Mouse (Mus musculus) right cerebral cortex, postnatal 4 days (tissue): ENCODE measurements around the gene Vgll4.
"Not testable (repeated sequence)": the region's sequence is repeated elsewhere in the genome, so short reads cannot be mapped to it uniquely, and the experiment has no call there.

Experiments used
- DNase-seq: peaks from one replicate; pipeline ENCODE4 v3.0.0-alpha.2; 2022

Vgll4 gene

DNA sequence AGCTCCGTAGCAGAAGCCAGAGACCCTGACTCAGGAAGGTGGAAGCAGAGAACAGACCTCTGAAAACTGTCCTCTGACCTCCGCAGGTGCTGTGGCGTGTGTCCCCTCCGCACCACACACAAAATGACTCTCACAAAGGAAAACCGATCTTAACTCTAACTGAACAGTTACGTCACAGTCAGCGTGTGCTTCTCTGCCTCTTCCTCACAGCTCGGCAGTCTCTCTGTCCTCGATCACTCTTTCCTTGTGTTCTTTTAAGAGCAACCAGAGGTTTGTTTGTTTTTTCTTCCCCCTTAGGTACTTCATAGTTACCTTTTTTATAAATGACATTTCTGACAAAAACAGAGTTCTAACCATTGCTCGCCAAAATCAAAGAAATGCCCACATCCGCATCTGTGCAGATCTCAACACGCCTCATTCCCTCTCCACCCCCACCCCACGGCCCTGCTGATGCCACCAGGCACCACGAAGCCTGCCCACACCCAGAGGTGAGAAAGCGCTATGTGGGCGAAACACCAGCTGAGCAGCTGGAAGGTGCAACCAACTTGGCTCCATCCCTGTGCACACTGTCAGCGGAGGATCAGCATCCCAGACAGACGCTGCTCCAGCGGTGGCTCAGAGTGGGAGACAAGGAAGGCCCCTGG lies 33.4 kb downstream of the Vgll4 start:
- DNase-seq: no peak

DNA sequence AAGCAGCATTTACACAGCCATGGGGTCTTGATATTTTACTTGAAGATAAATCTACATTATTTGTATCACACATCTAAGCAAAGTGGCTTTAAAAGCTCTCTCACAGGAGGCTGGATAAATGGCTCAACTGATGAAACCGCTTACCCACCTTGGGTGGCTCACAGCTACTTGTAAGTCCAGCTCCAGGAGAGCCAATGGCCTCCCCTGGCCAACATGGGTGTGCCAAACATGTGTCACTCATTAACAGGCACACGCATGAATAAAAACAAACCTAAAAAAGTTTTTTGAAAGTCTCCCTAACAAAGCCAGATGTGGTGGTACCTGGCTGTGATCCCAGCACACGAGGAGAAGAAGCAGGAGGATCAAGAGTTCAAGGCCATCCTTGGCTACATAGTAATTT lies 34.4 kb downstream of the Vgll4 start:
- no peak for DNase-seq

DNA sequence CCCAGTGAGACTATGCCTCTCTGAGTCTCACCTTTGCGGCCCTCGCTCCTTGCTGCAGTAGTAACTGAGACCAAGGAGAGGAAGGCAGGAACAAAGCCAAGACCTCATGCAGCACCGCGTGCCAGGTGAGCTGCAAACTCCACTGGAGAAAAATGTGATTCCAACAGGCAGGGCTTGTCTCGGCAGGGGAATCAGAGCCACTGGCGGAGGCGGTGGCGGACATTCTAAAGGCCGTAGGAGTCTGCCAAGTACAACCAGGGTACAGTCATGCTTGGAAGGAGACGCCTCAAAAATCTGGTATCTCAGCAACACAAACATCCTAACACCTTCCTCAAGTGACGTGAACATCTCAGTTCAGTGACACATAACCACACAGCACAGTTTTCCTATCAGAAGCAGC lies 35.7 kb downstream of the Vgll4 start:
- DNase-seq: no peak

GRCm38 (mm10) chr6:114932991-114933392 lies 36.8 kb downstream of the Vgll4 start:
- no peak for DNase-seq

DNA sequence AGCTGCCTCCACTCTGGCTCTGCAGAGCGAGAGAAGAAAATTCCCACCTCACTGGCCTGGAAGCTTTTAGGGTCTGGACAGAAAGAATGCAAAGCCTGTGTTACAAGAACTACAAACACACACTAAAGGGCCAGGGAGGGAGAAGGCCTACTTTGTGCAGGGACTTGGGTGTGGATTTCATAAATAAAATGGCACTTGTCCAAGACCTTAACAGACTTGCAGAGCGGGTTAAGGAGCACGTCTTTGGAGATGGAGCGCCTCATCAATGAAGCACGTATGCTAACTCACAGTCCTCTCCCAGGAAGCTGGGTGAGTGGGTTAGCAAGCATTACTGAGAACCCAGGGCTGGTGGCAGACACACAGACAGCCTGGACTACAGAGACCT lies 37.7 kb downstream of the Vgll4 start:
- no peak for DNase-seq

DNA sequence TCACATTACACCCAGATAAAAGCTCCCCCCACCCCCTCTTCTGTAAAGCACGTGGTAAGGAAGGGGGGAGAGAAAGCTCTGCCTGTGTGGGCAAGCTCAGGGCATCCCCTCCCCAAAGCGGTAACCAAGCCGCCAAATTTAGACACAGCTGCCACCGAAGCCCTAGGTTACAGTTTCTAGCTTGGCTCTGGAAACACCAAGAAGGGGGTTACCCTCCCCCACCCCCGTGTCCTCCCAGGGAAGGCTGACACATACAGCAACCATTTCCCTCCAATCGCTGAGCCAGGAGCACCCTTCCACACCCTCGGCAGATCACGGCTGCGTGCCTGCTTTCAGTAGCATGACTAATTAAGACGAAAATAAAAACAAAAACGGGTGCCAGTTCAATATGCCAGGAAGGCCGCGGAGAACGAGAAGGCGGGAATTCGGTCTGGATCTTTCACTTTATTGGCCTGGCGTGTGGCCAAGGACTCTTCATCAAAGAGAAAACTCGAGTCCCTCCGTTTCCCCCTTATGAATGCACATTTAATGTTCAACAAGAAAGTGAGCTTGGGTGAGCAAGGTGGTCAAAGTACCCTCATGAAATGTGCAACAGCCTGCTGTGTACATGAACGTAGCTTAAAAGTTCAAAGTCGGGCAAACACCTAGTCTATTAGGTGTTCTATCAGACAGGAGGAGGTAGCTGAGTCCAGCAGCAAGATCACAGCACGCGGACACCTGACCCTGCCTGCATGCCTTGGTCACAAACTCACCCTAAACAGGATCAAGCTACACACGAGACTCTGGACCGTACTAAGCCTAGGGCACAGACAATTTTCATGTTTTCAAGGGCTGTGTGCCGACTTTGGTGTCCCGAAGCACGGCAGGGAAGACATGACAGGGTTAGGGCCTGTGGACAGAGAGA lies 38.3 kb downstream of the Vgll4 start:
- DNase-seq: peak; percentile 34

DNA sequence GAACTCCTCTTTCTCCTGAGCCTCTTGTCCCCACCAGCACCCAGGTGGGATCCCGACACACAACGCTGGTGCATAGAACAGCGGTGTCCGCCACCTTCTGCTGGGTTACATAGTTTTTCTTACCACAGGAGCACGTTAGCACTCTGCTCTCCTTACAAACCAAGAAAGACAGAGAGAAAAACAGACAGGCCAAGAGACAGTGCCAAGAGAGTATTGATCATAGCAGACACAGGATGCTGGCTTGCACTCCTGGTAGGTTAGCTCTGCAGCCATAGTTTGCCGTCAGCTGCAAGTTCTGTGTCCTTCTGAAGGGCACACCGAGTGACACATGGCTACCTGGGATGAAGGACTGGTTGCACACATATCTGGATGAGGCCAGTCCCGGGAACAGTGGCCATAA lies 39.1 kb downstream of the Vgll4 start:
- no peak for DNase-seq

GRCm38 (mm10) chr6:114930038-114930591 lies 39.7 kb downstream of the Vgll4 start:
- no peak for DNase-seq

DNA sequence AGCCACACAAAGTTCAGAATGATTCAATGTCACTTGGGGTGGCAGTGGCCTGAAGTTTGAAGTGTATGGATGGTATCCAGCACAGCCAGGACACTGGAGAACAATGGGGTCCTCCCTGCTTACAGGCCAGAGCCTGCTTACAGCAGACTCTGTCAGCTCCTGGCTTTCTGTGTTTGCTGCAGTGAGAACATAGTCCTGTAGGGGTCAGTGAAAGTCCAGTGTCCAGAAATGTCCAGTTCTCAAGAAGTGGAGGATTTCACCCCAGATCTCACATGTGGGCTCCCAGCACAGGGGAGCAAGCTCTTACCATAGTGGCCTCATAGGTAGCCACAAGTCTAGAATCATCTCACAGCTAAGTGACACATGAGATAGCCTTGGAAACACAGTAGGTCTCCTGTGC lies 40.4 kb downstream of the Vgll4 start:
- DNase-seq: no peak

DNA sequence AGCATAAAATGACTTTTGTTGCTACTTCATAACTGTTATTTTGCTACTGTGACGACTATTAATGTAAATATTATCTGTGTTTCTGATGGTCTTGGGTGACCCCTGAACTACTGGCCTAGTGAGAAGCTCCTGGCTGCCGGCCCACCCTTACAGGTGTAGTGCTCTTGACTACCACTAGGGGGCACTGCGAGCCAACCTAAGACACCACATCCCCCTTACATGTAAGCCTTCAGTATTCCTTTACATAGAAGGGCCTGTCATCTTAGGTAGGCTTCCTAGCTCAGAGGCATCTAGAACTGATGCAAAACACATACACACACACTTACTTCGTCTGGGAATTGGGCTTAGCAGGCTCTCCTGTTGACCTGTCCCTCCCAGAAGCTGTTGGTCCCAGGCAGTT lies 41.3 kb downstream of the Vgll4 start:
- DNase-seq: peak; percentile 63

DNA sequence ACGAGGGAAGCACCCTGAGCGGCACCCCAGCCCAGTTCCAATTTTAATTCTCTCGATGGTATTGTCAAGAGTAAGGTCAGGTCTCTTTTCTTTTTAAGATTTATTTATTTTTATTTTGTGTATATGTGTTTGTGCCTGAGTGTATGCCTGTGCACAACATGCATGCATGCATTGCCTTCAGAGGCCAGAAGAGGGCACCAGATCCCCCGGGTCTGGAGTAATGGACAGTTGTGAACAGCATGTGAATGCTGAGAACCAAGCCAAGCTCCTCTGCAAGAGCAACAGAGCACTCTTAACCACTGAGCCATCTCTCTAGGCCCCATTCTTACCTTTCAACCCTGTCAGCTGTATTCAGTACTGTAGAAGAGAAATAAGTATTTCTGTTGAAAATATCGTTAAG lies 42.4 kb downstream of the Vgll4 start:
- DNase-seq: no peak

DNA sequence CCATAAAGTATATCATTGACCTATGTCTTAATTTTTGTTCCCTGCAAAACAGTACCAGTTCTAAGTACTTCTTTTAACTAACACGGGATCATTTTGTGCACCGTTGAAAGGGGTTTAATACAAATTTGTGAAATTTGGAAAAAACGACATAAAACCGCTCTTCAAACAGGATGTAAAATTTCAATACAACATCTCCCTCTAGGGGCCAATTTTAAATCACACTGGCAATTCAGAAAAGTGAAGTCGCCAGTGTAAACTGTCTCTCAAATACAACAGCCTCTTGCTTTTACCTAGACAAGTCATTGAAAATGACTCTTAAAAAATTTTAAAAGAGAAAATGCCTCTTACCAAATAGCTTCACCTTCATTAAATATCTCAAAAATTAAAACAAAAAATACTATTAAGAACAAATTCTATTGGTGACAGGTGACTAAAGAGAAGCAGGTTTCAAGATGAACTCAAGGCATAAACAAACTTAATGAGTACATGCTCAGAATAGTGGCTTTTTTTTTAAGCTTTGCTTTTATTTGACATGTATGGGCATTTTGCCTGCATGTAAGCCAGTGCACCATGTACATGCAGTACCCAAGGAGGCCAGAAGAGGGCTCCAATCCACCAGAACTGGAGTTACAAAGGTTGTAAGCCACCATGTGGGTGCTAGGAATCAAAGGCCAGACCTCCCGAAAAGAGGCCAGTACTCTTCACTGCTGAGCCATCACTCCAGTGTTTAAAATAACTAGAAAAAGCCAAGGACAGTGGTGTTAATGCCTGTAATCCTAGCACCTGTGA lies 43.2 kb downstream of the Vgll4 start:
- DNase-seq: peak; percentile 49

- DNase-seq: no peak
These were observed 44.6 kb downstream of the Vgll4 start for GRCm38 (mm10) chr6:114925196-114925595.

GRCm38 (mm10) chr6:114922355-114923096 lies 47.3 kb downstream of the Vgll4 start:
- DNase-seq: not testable (repeated sequence)

DNA sequence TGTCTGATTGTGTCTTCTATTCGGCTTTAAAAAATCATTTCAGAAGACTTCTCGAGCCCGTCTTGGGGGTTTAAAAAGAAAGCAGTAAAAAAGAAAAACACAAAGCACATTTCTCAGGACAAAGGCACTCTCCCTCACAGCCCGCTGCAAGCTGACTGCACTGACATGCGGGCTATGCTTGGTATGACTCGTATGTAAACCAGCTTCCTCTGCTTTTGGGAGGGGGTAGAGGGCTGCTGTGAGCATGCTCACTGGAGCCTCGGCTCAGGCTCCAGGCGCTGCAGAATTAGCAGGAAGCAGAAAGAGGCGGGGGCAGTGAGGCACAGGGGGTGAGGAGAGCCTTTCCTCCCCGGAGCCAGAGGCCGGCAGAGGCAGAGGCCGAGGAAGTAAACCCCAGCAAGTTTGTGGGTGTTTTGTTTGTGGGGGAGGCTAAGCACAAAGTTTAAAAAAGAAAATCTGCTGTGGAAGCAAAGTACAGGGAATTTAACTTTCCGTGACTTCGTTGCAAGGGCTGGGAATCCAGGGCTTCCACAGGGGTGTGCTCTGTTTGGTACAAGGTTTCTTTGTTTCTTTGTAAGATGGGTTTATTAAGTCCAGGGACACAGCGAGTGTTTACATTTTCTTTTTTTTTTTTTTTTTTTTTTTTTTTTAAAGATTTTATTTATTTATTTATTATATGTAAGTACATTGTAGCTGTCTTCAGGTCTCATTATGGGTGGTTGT lies 48.0 kb downstream of the Vgll4 start:
- DNase-seq: peak; percentile 57

GRCm38 (mm10) chr6:114920523-114921445 lies 49.0 kb downstream of the Vgll4 start:
- DNase-seq: no peak

GRCm38 (mm10) chr6:114919670-114920313 lies 50.0 kb downstream of the Vgll4 start:
- DNase-seq: no peak

- DNase-seq: no peak
These were observed 50.8 kb downstream of the Vgll4 start for GRCm38 (mm10) chr6:114918994-114919393.

DNA sequence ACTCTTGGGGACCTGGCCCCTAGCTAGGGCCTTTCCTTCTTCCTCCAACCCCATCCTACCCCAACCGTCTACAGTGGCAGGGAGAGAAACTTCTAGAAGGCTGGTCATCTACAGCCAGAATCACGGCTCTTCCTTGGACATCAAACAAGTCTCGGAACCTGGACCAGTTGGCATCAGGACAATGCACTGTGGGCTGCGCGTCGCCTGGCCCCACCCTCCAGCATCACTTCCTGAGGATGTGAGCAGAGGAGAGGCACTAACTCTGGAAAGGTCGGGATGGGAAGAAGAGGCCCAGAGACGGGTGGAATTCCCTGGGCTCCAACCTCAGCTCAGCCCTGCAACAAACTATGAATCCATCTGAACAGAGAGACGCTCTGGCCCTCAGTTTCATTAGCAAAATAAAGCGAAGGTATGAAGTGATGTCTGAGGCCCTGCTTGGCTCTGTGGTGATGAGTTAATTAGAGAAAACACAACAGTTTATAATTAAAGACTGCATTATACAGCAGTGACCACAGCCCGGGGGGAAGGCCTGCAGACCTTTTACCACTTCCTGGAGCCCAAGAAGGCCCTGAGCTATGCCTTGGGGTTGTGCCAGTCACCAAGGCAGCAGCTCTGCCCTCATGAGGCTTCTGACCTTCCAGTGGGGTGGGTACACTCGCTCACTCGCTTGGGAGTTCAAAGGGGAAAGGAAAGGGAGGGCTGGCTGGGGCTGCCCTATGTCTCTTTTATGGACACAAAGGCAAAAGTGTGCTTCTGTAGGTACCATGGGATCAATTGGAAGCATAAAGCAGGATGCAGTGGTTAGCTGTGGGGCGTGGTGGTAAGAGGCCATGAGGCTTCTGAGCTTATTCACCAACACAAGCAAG lies 51.8 kb downstream of the Vgll4 start:
- DNase-seq: no peak
